Mouse (Mus musculus) embryonic fibroblast, embryonic 13.5 days (primary cell): ENCODE data around the gene Abhd17c. TPM values are rescaled to one million over a fixed set of nuclear protein-coding genes. Genes with fewer than 3 reads are reported as not detected.

Experiments used
- H3K27ac ChIP-seq: 2 replicates; pipeline ENCODE4 v1.5.1; 2012; ENCODE audit warnings: low read length, control low read depth, inconsistent platforms; ENCODE audit not compliant: insufficient read depth
- H3K4me1 ChIP-seq: 2 replicates; pipeline ENCODE4 v1.6.1; 2011; ENCODE audit warnings: low read length; ENCODE audit not compliant: control insufficient read depth, insufficient read depth
- H3K4me3 ChIP-seq: 2 replicates; pipeline ENCODE4 v1.5.1; 2011; ENCODE audit warnings: mild to moderate bottlenecking, control low read depth, low read length; ENCODE audit not compliant: insufficient read depth
- CTCF ChIP-seq: IDR thresholded peaks from 2 replicates; pipeline ENCODE4 v1.5.1; 2011; ENCODE audit warnings: mild to moderate bottlenecking, control low read depth, low read length, moderate library complexity, borderline replicate concordance; ENCODE audit not compliant: insufficient read depth
- POLR2A ChIP-seq: IDR thresholded peaks from 2 replicates; pipeline ENCODE4 v1.6.1; 2011; ENCODE audit warnings: low read depth, mild to moderate bottlenecking, control low read depth, low read length, moderate library complexity
- polyA plus RNA-seq: library from polyadenylated mRNA; stranded (reverse); fragments of >200 nt; gene quantifications from 2 replicates; pipeline ENCODE4 v1.2.4, GENCODE M21; 2011; ENCODE audit warnings: low read depth; ENCODE audit not compliant: missing spikeins, insufficient read length

Gene Abhd17c
- polyA plus RNA-seq, 1 experiment = 35.6 TPM

DNA sequence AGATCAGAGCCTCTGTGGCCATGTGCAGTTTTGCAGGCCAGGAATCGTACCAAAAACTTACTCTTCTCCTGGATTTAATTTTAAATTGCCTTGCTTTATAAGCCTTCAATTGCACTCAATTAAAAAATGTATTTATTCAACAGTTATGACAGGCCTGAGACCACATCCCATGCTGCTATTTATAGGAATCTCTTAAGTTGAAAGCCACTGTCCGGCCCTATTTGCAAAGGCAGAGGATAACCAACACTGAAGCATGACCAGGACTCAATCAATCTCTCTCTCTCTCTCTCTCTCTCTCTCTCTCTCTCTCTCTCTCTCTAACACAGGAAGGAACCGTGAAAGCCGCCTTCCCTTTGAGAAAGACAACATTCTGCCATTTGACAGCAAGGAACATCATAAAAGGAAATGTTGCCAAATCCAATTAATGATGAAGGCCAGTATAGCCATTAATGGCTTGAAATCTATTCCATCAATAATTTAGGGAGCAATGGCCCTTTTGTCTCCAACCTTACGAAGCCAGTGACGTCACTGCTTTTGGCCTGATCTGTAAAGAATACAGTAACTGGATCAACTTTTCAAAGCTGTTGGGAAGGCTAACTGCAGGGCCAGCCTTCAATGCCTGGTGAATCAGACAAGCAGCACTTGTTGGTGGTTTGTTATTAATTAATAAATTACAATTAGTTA lies 39.2 kb downstream of the Abhd17c start:
- H3K4me3 ChIP-seq = no peak overlapping the region
- 0 out of 2 replicates have a peak, but pooled peaks cover under 1% of the 10 kb centered on the region for H3K4me1 ChIP-seq
- H3K27ac ChIP-seq = no peak overlapping the region
- TF ChIP-seq POLR2A (no peak), CTCF (no peak)

DNA sequence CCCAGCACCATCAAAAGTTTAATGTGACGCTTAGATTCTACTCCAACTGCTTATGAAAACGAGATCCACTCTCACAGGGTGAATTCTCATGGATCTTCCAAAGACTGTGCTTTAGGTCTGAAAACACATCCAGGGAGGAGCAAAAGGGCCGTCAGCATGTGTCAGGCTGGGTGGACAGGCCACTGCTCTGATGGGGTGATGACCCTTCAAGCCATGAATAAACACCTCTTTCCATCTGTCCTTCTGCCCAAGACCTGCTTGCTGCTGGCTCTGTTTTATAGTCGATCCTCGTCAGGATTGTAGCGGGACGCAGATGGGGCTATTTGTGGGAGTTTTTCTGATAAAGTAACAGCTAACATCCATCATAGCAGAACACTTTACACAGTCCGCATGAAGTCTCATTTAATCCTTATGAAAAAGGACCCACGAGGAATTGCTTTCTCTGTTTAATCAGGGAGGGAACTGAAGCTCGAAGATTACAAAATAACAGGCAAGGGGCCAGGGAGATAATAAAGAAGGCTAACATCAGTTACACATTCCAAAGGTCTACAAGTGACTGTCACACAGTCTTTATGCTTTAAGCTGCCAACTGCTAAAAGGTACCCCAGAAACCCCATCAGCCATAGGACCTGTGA lies 39.9 kb downstream of the Abhd17c start:
- Histone ChIP-seq H3K4me3 (no peak overlapping the region), H3K4me1 (no peaks in the 10 kb centered on the region), H3K27ac (no peak overlapping the region)
- TF ChIP-seq CTCF (no peak), POLR2A (no peak)

DNA sequence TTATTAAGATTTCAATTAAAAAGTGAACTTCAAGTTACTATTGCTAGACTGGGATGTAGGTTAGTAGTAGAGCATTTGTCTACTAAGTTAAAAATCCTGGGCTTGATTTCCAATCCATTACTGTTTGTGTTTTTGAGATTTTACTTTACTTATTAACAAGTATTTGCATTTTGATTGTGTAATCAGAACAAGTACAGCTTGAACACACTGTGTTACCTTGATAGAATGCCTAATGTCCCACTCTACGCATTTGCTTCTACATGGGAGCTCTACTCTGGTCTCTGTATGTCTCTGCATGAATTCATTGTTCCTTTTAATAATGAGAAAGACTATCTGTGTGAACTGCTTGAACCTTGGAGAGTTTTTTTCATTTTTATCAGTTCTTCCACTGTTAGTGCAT lies 44.8 kb downstream of the Abhd17c start:
- no peak for TF ChIP-seq CTCF
- no peak for TF ChIP-seq POLR2A
- H3K4me3 ChIP-seq = no peak overlapping the region
- no peak overlapping the region for H3K27ac ChIP-seq
- no peaks in the 10 kb centered on the region for H3K4me1 ChIP-seq

DNA sequence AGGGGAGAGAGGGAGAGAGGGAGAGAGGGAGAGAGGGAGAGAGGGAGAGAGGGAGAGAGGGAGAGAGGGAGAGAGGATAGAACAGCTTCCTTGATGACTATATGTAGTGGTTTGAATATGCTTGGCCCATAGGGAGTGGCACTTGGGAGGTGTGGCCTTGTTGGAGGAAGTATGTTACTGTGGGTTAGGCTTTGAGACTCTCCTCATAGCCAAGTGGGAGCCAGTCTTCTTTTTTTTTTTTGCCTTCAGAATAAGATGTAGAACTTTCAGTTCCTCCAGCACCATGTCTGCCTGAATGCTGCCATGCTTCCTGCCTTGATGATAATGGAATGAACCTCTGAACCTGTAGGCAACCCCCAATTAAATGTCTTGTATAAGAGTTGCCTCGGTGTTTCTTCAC lies 49.1 kb downstream of the Abhd17c start:
- Histone ChIP-seq H3K27ac (no peak overlapping the region), H3K4me3 (no peak overlapping the region), H3K4me1 (0 out of 2 replicates have a peak, but pooled peaks cover 6% of the 10 kb centered on the region)
- TF ChIP-seq POLR2A = no peak

DNA sequence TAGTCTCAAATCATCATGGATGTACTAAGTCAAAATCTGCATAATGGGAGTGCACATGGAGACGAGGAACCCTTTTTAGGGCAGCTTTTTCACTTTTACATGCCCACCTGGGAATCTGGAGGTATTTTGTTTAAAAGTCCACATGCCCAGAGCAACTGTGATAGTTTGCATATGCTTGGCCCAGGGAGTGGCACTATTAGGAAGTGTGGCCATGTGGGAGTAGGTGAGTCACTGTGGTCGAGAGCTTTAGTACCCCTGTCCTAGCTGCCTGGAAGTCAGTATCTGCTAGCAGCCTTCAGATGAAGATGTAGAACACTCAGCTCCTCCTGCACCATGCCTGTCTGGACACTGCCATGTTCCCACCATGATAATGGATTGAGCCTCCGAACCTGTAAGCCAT lies 51.0 kb downstream of the Abhd17c start:
- TF ChIP-seq POLR2A = no peak
- TF ChIP-seq CTCF = no peak
- H3K27ac ChIP-seq = no peak overlapping the region
- no peak overlapping the region for H3K4me3 ChIP-seq
- H3K4me1 ChIP-seq = 0 out of 2 replicates have a peak, but pooled peaks cover 6% of the 10 kb centered on the region

DNA sequence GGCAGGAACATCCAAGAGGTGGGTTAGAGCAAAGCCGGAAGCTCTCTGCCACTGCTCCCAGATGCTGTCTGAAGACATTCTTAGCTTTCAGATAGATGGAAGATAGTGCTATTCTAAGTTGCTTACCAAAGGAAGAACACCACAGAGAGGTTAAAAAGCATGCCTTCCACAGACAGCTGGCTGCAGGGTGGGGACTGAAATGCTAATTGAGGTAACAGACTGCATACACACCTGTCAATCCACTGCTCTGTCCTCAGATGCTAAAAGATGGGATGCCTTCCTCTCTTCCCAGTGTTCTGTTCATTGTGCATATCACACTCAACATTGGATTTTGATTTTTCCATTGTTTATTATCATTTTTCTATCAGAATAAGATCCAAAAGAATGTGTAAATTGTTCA lies 53.6 kb downstream of the Abhd17c start:
- H3K27ac ChIP-seq = no peak overlapping the region
- no peak for TF ChIP-seq CTCF
- H3K4me1 ChIP-seq = 0 out of 2 replicates have a peak, but pooled peaks cover 6% of the 10 kb centered on the region
- H3K4me3 ChIP-seq = no peak overlapping the region

DNA sequence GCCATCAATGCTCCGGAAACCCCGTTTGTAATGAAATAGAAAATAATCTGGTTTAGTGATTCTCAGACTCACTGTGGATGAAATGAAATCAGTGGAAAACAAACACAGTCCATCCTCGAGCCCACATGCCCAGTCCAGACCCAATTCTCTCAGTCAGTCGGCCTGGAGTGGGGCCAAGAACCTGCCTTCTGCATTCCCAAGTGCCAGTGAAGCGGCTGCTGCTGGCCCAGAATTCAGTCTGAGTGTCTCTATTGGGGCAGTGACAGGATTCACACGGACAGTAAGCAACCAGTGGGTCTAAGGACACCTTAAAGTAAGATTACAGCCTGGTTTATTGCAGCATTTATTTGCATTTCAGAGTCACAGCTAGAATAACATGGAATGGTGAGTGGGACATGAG lies 55.2 kb downstream of the Abhd17c start:
- H3K4me1 ChIP-seq = 0 out of 2 replicates have a peak, but pooled peaks cover 6% of the 10 kb centered on the region

DNA sequence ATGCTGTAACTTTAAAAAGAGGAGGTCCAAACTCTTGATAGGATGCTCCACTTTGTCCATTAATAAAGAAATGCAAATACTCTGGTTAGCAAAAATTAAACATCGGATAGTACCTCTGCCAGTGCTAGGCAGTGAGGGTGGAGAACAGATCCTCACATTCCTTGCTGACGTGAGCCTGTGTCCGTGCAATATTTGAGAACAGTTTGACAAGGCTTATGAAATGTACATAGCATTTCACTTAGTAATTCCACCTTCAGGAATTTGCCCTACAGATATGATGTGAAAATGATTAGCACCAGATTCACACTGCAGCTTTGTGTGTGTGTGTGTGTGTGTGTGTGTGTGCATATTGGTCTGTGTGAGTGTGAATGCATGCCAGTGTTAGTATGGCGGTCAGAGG lies 60.9 kb downstream of the Abhd17c start:
- Histone ChIP-seq H3K27ac (no peak overlapping the region), H3K4me3 (no peak overlapping the region), H3K4me1 (peaks cover 8% of the 10 kb centered on the region)
- TF ChIP-seq CTCF = no peak
- no peak for TF ChIP-seq POLR2A

More for the DNA sequence above, 55.2 kb downstream of the Abhd17c start:
- Histone ChIP-seq H3K4me3 (no peak overlapping the region), H3K27ac (no peak overlapping the region)
- TF ChIP-seq CTCF = no peak
- no peak for TF ChIP-seq POLR2A

DNA sequence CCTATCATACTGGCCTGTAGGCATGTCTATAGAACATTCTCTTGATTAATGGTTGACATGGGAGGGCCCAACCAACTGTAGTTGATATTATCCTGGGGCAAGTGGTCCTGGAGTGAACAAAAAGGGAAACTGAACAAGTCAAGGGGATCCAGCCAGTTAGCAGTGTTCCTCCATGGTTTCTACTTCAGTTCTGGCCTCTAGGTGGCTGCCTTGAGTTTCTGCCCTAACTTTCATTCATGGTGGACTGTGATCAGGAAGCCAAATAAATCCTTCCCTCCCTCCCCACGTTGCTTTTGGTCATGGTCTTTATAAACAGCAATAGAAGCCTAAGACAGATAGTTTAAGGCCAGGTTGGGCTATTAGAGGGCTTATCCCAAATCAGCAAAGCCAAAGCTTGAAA lies 61.9 kb downstream of the Abhd17c start:
- Histone ChIP-seq H3K4me3 (no peak overlapping the region), H3K27ac (no peak overlapping the region), H3K4me1 (peaks cover 8% of the 10 kb centered on the region)
- TF ChIP-seq CTCF = no peak
- TF ChIP-seq POLR2A = no peak

DNA sequence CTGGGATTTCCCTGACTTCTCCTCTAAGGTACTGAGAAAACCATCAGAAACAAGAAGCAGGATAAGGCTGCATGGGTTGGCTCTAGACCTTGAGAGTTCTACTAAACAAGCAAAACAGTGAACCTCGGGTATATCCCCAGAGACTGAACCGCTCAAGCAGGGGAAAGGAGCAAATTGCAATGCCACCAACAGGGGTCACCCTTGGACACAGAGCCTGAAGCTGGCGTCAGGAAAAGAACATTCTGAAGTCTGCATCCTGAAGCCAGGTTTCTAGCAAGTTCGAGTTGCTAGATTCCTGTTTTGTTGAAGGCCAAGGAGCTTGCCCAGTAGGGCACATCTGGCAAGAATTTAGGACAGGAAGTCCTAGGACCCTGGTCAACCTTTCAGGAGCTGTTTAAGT lies 62.7 kb downstream of the Abhd17c start:
- peak; percentile 58; the same call in 1 of the 2 replicates for TF ChIP-seq CTCF
- no peak for TF ChIP-seq POLR2A
- Histone ChIP-seq H3K4me3 (no peak overlapping the region), H3K27ac (peak overlapping the region; percentile 62), H3K4me1 (peaks cover 8% of the 10 kb centered on the region)

DNA sequence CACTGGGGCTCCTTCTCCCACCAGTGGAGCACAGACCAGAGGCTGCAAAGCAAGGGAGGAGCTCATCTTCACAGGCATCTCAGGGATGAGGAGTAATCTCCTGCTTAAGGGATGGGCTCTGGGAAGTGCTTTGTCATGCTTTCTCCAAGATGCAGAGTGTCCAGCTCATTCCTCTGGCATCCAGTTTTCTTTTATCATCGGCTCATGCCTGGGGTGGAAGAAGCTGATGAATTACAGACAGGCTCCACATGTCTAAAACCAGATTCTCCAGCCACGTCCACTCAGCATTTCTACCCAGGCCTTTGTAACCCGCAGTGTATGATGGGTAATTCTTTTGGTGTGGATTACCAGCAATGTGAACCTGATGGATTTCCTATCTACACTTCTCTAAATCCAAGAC lies 63.5 kb downstream of the Abhd17c start:
- TF ChIP-seq CTCF = no peak
- TF ChIP-seq POLR2A = no peak
- Histone ChIP-seq H3K4me1 (peaks cover 8% of the 10 kb centered on the region), H3K4me3 (no peak overlapping the region), H3K27ac (peak overlapping the region; percentile 62)
